9 mouse cellular contexts compared by ENCODE assay signal in genomic region chr2:157540073-157540952, GRCm38 (mm10). TPM values are rescaled to one million over a fixed set of nuclear protein-coding genes. Genes with fewer than 3 reads are reported as not detected.
DNase-seq lines count a peak whose midpoint lies in the region; ATAC-seq lines count a peak whose summit lies in the region.
"Had no signal": no experiment of that assay in that cellular context is flagged by ENCODE, and none has a peak within 500 bp of the region (broad histone marks: within the 10 kb centered on the region; RNA-seq: fewer than 3 reads in every experiment).

No protein-coding gene starts in this region.

- intact Hi-C loops in gastrocnemius, postnatal 36 days (cut with DNase I), result no loop called here

- peak; percentile 22 for DNase-seq in MEL-GATA-1-ER (ENCODE audit: extremely low read depth, low read depth)
- peak; percentile 16 for DNase-seq in R1 (ENCODE audit: low read depth, low spot score)
- DNase-seq in gastrocnemius, postnatal 36 days, result peak; percentile 32 to 54
- no peak for DNase-seq in embryo, embryonic 9.5 days (ENCODE audit: extremely low spot score)

- H3K36me3 ChIP-seq in limb, embryonic 12.5 days, result peaks cover 7% of the 10 kb centered on the region; the same call in 1 of the 2 replicates
- no peaks in the 10 kb centered on the region for H3K36me3 ChIP-seq in neural tube, embryonic 15.5 days

- H3K4me3 ChIP-seq in limb, embryonic 12.5 days (replicated peaks), result no peak overlapping the region
- no peak overlapping the region for H3K4me3 ChIP-seq in neural tube, embryonic 15.5 days (replicated peaks)

- no peaks in the 10 kb centered on the region for H3K27me3 ChIP-seq in limb, embryonic 12.5 days
- H3K27me3 ChIP-seq in neural tube, embryonic 15.5 days (replicated peaks), result no peaks in the 10 kb centered on the region

- peak overlapping the region; percentile 11 for H3K4me2 ChIP-seq in limb, embryonic 12.5 days
- H3K4me2 ChIP-seq in neural tube, embryonic 15.5 days, result 0 out of 2 replicates have a peak overlapping the region, but pooled peaks have one; percentile 13

- peak overlapping the region; percentile 36 for H3K27ac ChIP-seq in limb, embryonic 12.5 days
- peak overlapping the region; percentile 56 for H3K27ac ChIP-seq in neural tube, embryonic 15.5 days (replicated peaks)

- no peaks in the 10 kb centered on the region for H3K9me3 ChIP-seq in limb, embryonic 12.5 days
- no peaks in the 10 kb centered on the region for H3K9me3 ChIP-seq in neural tube, embryonic 15.5 days (replicated peaks)

- H3K4me1 ChIP-seq in limb, embryonic 12.5 days (replicated peaks), result peaks cover 80% of the 10 kb centered on the region
- peaks cover 63% of the 10 kb centered on the region for H3K4me1 ChIP-seq in neural tube, embryonic 15.5 days

- no peak overlapping the region for H3K9ac ChIP-seq in limb, embryonic 12.5 days (replicated peaks)
- no peak overlapping the region for H3K9ac ChIP-seq in neural tube, embryonic 15.5 days (replicated peaks)

- ATAC-seq in limb, embryonic 12.5 days (ENCODE audit: insufficient number of reproducible peaks, insufficient read depth, low FRiP score, low TSS enrichment, low read depth), result no peak
- no peak for ATAC-seq in neural tube, embryonic 15.5 days (ENCODE audit: low FRiP score)
- no peak for ATAC-seq in megakaryocyte, adult 5-6 weeks (ENCODE audit: poor library complexity, severe bottlenecking)
- no peak for ATAC-seq in monocyte, adult 5-6 weeks (replicated peaks; ENCODE audit: insufficient number of reproducible peaks, low FRiP score, low TSS enrichment, poor library complexity, severe bottlenecking)

- WGBS in limb, embryonic 12.5 days, result 69% methylated on average over 24 of the region's 24 CpGs
- WGBS in neural tube, embryonic 15.5 days, result 50% methylated on average over 24 of the region's 24 CpGs

RNA-seq across cellular contexts. Expression of gene Nnat, which starts 19.6 kb away (rescaled TPM):
- total RNA-seq in gastrocnemius, postnatal 36 days (2021), result 1 to 10 TPM in 1 of 2 experiments, under 1 TPM in 1; 0.84 to 1.9 TPM
- 1,818 and 1,932 TPM in 2 replicates for polyA plus RNA-seq in limb, embryonic 12.5 days (2016; fragmentation: Nextera tagmentation; extraction: Ambion mirVana)
- 3,438 and 4,597 TPM in 2 replicates for polyA plus RNA-seq in neural tube, embryonic 15.5 days (2015; fragmentation: Nextera tagmentation; extraction: Ambion mirVana)
- total RNA-seq in megakaryocyte, adult 5-6 weeks (2015), result not detected in 2 replicates
- total RNA-seq in megakaryocyte, adult 5-6 weeks (2017), result not detected in 2 replicates
- 0.85 to 2.6 TPM in 2 of 3 replicates, not detected in the other for total RNA-seq in monocyte, adult 5-6 weeks (2017)
- total RNA-seq: neutrophil, adult 5-6 weeks had no signal

RNA-seq across cellular contexts. Expression of gene Blcap, which starts 30.8 kb away (rescaled TPM):
- 10 to 100 TPM; 25.4 to 25.6 TPM for total RNA-seq in gastrocnemius, postnatal 36 days (2021)
- 68.7 and 69.3 TPM in 2 replicates for polyA plus RNA-seq in limb, embryonic 12.5 days (2016; fragmentation: Nextera tagmentation; extraction: Ambion mirVana)
- polyA plus RNA-seq in neural tube, embryonic 15.5 days (2015; fragmentation: Nextera tagmentation; extraction: Ambion mirVana), result 201 and 225 TPM in 2 replicates
- 10.2 and 13.5 TPM in 2 replicates for total RNA-seq in megakaryocyte, adult 5-6 weeks (2015)
- total RNA-seq in megakaryocyte, adult 5-6 weeks (2017), result 7.8 and 19.2 TPM in 2 replicates
- 8.2 to 31.0 TPM (median 23.0 TPM) in 3 replicates for total RNA-seq in monocyte, adult 5-6 weeks (2017)
